Mouse (Mus musculus) heart, adult 9 months (tissue): ENCODE data around the gene Tmem63a.
"Not testable (repeated sequence)": the region's sequence is repeated elsewhere in the genome, so short reads cannot be mapped to it uniquely, and the experiment has no call there.

Experiments
- DNase-seq, 2 experiments: peaks; one replicate each; pipeline ENCODE4 v3.0.0; 2022; ENCODE audit warnings: low spot score in 2 of 2

The Tmem63a gene

GRCm38 (mm10) chr1:180958797-180959196, 16.7 kb downstream of the Tmem63a start:
- DNase-seq = no peak

DNA sequence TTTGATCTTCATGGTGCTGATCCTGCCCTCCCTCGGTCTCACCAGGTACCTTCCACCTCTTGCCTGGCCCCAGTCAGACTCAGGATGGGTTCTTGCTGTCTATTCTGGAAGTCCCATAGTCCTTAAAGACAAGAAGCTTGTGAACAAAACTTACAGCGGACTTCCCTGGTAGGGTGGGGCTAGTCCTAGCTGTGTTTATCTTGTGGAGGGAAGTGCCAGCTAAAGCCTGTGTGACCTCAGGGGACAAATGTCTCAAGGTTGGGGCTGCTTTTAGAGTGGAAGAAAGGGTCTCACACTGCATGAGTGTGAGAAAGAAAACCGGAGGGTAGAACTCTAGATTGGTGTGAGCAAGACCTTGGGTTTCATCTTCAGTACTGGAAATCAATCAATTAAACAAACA, 23.6 kb downstream of the Tmem63a start:
- DNase-seq = no peak

GRCm38 (mm10) chr1:180966542-180966941, 24.4 kb downstream of the Tmem63a start:
- peak; percentile 54 to 70 for DNase-seq

- no peak for DNase-seq
Measured at GRCm38 (mm10) chr1:180967261-180967660, 25.1 kb downstream of the Tmem63a start.

- no peak for DNase-seq
Measured at GRCm38 (mm10) chr1:180972941-180973340, 30.8 kb downstream of the Tmem63a start.

DNA sequence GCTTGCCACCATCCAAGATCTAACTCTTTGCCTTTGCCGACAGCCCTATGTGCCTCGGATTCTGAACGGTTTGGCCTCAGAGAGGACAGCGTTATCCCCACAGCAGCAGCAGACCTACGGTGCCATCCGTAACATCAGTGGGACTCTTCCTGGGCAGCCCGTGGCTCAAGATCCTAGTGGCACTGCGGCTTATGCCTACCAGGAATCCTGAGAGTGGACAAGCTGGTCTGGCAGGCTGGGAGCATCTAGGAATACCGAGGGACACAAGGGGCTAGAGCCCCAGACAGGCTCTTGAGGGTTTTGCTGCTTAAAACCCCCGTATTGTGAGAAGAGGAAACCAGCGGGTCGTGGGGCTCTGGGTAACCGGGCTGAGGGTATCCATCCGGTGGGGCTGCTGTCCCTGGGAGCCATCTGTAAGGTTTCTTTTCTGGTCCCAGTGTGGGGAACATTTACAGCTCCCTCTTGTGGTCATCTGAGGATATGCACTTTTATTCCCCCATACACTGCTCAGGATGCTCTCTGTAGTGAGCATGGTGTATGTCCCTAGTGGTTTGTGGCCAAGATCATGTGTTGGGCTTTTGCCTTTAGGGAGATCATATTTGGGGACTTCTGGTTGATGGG, 32.1 kb downstream of the Tmem63a start:
- peak; percentile 40 to 51 for DNase-seq

DNA sequence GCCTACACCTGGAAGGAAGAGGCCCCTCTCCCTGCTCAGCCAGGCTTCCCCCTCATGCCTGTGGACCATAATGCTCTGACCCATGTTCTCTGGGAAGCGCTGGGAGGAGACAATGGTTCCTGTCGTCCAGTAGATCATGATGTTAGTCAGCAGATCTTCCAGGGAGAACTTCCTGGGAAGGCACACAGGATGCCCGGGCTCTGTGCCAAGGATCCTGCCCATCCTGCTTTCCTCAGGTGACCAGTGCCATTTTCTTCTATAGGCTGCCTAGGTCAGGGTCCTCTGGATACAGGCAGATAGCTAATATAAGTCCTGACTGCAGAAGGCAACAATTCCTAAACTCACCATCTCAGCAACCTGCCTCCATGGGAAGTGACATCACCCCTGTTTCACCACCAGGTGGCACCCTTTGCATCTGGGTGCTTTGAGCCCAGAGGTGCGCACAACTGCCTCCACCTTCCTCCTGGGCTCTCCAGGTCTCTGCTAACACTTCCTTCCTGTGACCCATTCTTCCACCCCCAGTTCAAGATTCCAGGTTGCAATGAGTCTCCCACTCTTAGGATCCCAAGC, 34.1 kb downstream of the Tmem63a start:
- DNase-seq = peak in 1 of 2 experiments; percentile 23

- DNase-seq = no peak
Measured at GRCm38 (mm10) chr1:180979484-180980251, 37.5 kb downstream of the Tmem63a start.

DNA sequence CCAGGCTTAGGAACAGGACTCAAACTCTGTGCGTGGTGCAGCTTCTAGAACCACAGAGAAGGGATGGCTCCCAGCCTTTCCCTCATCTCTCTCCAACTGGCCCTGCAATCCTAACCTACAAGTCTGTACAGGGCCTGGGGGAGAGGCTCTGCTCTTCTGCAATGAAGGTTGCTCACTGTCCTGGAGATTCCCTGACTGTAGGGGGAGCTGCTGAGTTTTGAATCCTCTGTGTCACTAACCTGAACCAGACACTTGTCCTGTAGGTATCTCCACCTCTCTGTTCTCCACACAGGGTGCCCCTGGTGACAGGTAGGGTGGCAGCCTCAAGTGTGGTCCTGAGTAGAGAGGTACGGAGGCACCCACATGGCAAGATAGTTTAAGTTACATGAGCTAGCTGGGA, 38.3 kb downstream of the Tmem63a start:
- no peak for DNase-seq

- DNase-seq = not testable (repeated sequence)
Measured at GRCm38 (mm10) chr1:180981298-180982046, 39.3 kb downstream of the Tmem63a start.

DNA sequence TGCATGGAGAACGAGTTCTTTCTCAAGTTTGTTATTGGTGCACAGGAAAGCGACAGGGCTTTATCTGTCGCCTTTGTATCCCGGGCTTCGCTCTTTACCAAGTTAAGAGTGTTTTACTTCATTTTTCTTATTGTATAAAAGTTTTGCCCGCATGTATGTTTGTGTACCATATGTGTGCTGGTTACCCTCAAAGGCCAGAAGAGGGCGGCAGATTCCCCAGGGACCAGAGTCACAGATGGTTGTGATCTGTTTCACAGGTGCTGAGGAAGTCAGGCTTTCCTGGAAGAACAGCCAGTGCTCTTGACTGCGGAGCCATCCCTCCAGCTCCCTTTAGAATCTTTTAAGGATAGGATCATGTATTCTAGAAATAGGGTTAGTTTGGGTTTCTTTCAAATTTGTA, 44.6 kb downstream of the Tmem63a start:
- DNase-seq = no peak

DNA sequence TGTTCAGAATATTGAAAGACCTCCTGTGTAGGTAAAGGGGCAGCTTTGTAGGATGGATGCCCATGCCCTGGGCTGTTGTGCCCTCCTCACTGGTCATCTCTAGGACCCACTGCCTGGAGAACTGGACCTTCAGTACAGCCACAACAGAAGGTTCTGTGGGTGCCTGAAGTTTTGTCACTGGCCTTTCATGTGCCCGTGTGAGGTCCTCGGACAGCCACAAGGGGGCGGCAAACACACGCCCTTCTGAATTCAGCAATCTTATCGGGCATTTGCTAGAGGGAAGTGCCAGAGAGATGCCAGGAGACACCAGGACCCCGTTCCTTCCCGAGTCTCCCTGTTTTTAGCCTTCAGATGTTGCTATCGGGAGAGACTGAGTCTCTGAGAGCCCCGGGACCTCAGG, 45.6 kb downstream of the Tmem63a start:
- DNase-seq = peak; percentile 24 to 52

GRCm38 (mm10) chr1:180990671-180991070, 48.5 kb downstream of the Tmem63a start:
- no peak for DNase-seq

- DNase-seq = peak in 1 of 2 experiments; percentile 63
Measured at GRCm38 (mm10) chr1:180992142-180992541, 50.0 kb downstream of the Tmem63a start.

GRCm38 (mm10) chr1:181000501-181001092, 58.5 kb downstream of the Tmem63a start:
- no peak for DNase-seq

GRCm38 (mm10) chr1:181001217-181001616, 59.1 kb downstream of the Tmem63a start:
- DNase-seq = no peak

DNA sequence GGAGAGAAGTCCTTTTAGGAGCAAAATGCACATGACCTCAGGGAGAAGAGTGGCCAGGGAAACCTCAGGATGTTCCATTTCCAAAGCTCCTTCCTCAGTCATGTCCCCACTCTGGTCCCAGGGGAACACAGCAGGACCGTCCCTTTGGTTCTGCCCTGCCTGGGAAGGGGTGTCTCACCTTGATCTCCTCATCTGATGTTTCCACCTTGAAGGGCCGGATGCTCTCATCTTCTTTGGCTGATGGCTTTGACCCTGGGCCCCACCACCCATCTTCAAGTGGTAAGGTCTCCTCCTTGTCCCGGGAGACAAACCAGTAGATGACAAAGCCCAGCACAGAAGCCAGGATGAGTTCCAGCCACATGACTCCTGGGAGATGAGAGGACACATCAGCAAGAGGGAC, 59.5 kb downstream of the Tmem63a start:
- DNase-seq = no peak

- DNase-seq = no peak
Measured at GRCm38 (mm10) chr1:181003790-181004189, 61.6 kb downstream of the Tmem63a start.

DNA sequence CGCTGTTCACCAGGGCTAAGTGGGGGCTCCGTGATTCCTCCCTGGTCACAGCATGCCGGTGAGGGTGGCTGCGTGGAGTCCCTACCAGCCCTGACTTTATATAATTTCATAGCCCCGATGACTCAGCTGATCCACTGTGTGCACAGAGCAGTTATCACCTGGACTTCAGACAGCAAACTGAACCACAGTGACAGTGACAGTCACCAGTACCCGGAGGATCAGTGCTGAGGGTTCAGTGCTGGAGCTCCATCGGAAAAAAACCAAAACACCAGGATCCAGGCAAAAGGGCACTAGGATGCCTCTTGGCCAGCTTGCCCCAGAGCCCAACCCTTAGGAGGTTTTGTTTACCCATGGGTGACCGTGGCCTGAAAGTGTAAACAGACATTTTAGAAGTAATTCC, 63.2 kb downstream of the Tmem63a start:
- no peak for DNase-seq

GRCm38 (mm10) chr1:181007831-181008230, 65.7 kb downstream of the Tmem63a start:
- no peak for DNase-seq

DNA sequence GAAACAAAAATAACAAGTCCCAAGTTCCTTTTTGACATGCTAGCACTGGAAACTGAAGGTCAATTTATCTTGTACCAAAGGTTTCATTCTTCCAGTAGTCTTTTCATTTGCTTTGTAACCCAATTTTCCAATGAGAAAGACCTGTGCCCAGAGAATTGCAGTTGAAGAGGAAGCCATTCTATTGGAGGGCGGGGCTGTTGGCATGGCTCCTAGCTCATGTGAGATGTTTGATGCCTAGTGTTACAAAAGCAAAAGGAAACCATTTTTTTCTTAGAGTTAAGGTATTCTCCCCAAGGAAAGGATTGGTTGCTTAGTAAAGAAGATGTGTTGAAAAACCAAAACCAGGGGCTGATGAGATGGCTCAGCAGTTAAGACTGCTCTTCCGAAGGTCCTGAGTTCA, 66.1 kb downstream of the Tmem63a start:
- peak in 1 of 2 experiments; percentile 62 for DNase-seq
